Mouse (Mus musculus) G1E-ER4 (cell line): ENCODE measurements around the gene Hao2. TPM values are rescaled to one million over a fixed set of nuclear protein-coding genes. Genes with fewer than 3 reads are reported as not detected.

Experiments used
- GATA1 ChIP-seq: IDR thresholded peaks from one replicate; pipeline ENCODE4 v1.8.0; 2012; ENCODE audit warnings: low read length, inconsistent platforms
- polyA plus RNA-seq: library from polyadenylated mRNA; stranded (reverse); fragments of >175 nt; gene quantifications from 2 replicates; pipeline ENCODE4 v1.2.3, GENCODE M21; 2012

The Hao2 gene
- polyA plus RNA-seq, 1 experiment = not detected

- no peak for TF ChIP-seq GATA1
These were observed 12.8 kb downstream of the Hao2 start for GRCm38 (mm10) chr3:98880216-98880615.

- no peak for TF ChIP-seq GATA1
These were observed 24.8 kb downstream of the Hao2 start for GRCm38 (mm10) chr3:98868219-98868618.

GRCm38 (mm10) chr3:98862800-98863199 lies 30.2 kb downstream of the Hao2 start:
- no peak for TF ChIP-seq GATA1

- TF ChIP-seq GATA1 = no peak
These were observed 33.5 kb downstream of the Hao2 start, which contains the start of gene Hsd3b1 for GRCm38 (mm10) chr3:98859576-98859975. TSS of gene Hsd3b1 (minus strand) at chr3:98859794.

GRCm38 (mm10) chr3:98858051-98858450 lies 35.0 kb downstream of the Hao2 start:
- TF ChIP-seq GATA1 = no peak

- no peak for TF ChIP-seq GATA1
These were observed 36.1 kb downstream of the Hao2 start for GRCm38 (mm10) chr3:98856892-98857291.

- TF ChIP-seq GATA1 = no peak
These were observed 37.9 kb downstream of the Hao2 start for GRCm38 (mm10) chr3:98855160-98855559.

GRCm38 (mm10) chr3:98853685-98854084 lies 39.4 kb downstream of the Hao2 start:
- TF ChIP-seq GATA1 = no peak

GRCm38 (mm10) chr3:98853051-98853450 lies 40.0 kb downstream of the Hao2 start:
- TF ChIP-seq GATA1 = no peak

- TF ChIP-seq GATA1 = no peak
These were observed 40.4 kb downstream of the Hao2 start for GRCm38 (mm10) chr3:98852631-98853030.

GRCm38 (mm10) chr3:98851853-98852252 lies 41.2 kb downstream of the Hao2 start:
- TF ChIP-seq GATA1 = no peak

- TF ChIP-seq GATA1 = no peak
These were observed 42.8 kb downstream of the Hao2 start for GRCm38 (mm10) chr3:98850262-98850661.

- no peak for TF ChIP-seq GATA1
These were observed 44.1 kb downstream of the Hao2 start for GRCm38 (mm10) chr3:98848898-98849297.

Other genes starting within 250 kb of the Hao2 start
- gene Hsd3b2, start 168.7 kb downstream of the Hao2 start, polyA plus RNA-seq = not detected in 2 replicates
- not detected in 2 replicates for gene Hsd3b3, start 130.1 kb downstream of the Hao2 start, polyA plus RNA-seq
- not detected in 2 replicates for gene Hsd3b6, start 78.8 kb downstream of the Hao2 start, polyA plus RNA-seq
- gene Hsd3b1, start 33.4 kb downstream of the Hao2 start, polyA plus RNA-seq = not detected in 2 replicates
- 0.39 and 0.49 TPM in 2 replicates for gene Wars2, start 247.8 kb upstream of the Hao2 start, polyA plus RNA-seq